Mouse (Mus musculus) thymus, adult 2 months (tissue): ENCODE results near the gene Ccno. TPM values are rescaled to one million over a fixed set of nuclear protein-coding genes. Genes with fewer than 3 reads are reported as not detected.
A peak's percentile ranks its signal among the peaks of the same experiment; 100 is the strongest.

Experiments used
- DNase-seq: peaks from one replicate; pipeline ENCODE4 v3.0.0; 2021
- H3K27ac ChIP-seq: fragments of 200-500 bp; 2 replicates; pipeline ENCODE4 v1.5.1; 2012; ENCODE audit warnings: low read length, control low read depth; ENCODE audit not compliant: control insufficient read depth, insufficient read depth
- H3K27me3 ChIP-seq: fragments of 200-500 bp; 2 replicates; pipeline ENCODE4 v1.6.1; 2012; ENCODE audit warnings: mild to moderate bottlenecking, low read length, moderate library complexity, mixed read lengths; ENCODE audit not compliant: control insufficient read depth, insufficient read depth
- H3K36me3 ChIP-seq: fragments of 200-500 bp; 2 replicates; pipeline ENCODE4 v1.6.1; 2012; ENCODE audit warnings: mild to moderate bottlenecking, low read length, moderate library complexity; ENCODE audit not compliant: control insufficient read depth, insufficient read depth
- H3K4me1 ChIP-seq: fragments of 200-500 bp; replicated peaks from 2 replicates; pipeline ENCODE4 v1.6.1; 2012; ENCODE audit warnings: low read length; ENCODE audit not compliant: control insufficient read depth, insufficient read depth
- H3K4me3 ChIP-seq: fragments of 200-500 bp; 2 replicates; pipeline ENCODE4 v1.5.1; 2012; ENCODE audit warnings: mild to moderate bottlenecking, low read length, control low read depth, moderate library complexity; ENCODE audit not compliant: control insufficient read depth, insufficient read depth
- CTCF ChIP-seq: fragments of 200-500 bp; IDR thresholded peaks from 2 replicates; pipeline ENCODE4 v1.5.1; 2012; ENCODE audit warnings: mild to moderate bottlenecking, control low read depth, low read length, moderate library complexity, borderline replicate concordance; ENCODE audit not compliant: control insufficient read depth, poor library complexity, insufficient read depth; ENCODE audit errors: extremely low read depth
- POLR2A ChIP-seq: fragments of 200-500 bp; IDR thresholded peaks from 2 replicates; pipeline ENCODE4 v1.6.1; 2012; ENCODE audit warnings: mild to moderate bottlenecking, low read length, control low read depth, moderate library complexity; ENCODE audit not compliant: control insufficient read depth, poor library complexity, insufficient read depth; ENCODE audit errors: extremely low read depth
- WGBS: fragments of 180-500 bp; shearing (Covaris S2); methylation state at CpG from one replicate; pipeline ENCODE4 v1.1.7; 2018; 5-methylcytosine and 5-hydroxymethylcytosine counted together
- polyA plus RNA-seq: library from polyadenylated mRNA; depleted of rRNA; stranded (reverse); fragments of >200 nt; gene quantifications from 2 replicates; pipeline ENCODE4 v1.2.3, GENCODE M21; 2012; rRNA removed

Gene Ccno
- polyA plus RNA-seq, 1 experiment = 3.9 TPM

GRCm38 (mm10) chr13:113034950-113035421 lies 47.4 kb downstream of the Ccno start, which contains the start of gene Cdc20b:
TSS of gene Cdc20b (plus strand) at chr13:113035111.
- TF ChIP-seq POLR2A (no peak), CTCF (peak; percentile 60; the same call in 1 of the 2 replicates)
- no peaks in the 10 kb centered on the region for H3K27me3 ChIP-seq
- peak; percentile 81 for DNase-seq
- peak within 1 kb of the TSS; percentile 38 for H3K4me3 ChIP-seq
- H3K27ac ChIP-seq = no peak within 1 kb of the TSS
- no peaks in the 10 kb centered on the region for H3K36me3 ChIP-seq
- H3K4me1 ChIP-seq = peaks cover 21% of the 10 kb centered on the region
- whole genome bisulfite sequencing = under 1% methylated on average over 46 of the region's 46 CpGs

- TF ChIP-seq CTCF (no peak), POLR2A (no peak)
- Histone ChIP-seq H3K27me3 (no peaks in the 10 kb centered on the region), H3K36me3 (no peaks in the 10 kb centered on the region), H3K27ac (no peak overlapping the region), H3K4me3 (no peak overlapping the region), H3K4me1 (peaks cover 19% of the 10 kb centered on the region)
- DNase-seq = peak; percentile 81
- WGBS = 1% methylated on average over 4 of the region's 4 CpGs
Measured at GRCm38 (mm10) chr13:113035852-113036251, 48.2 kb downstream of the Ccno start.

Other genes starting within 250 kb of the Ccno start
- gene Plpp1, start 187.0 kb upstream of the Ccno start, polyA plus RNA-seq = 10.4 and 13.5 TPM in 2 replicates
- 12.6 and 14.5 TPM in 2 replicates for gene Mtrex, start 60.4 kb upstream of the Ccno start, polyA plus RNA-seq
- gene Dhx29, start 60.3 kb upstream of the Ccno start, polyA plus RNA-seq = 4.8 and 5.2 TPM in 2 replicates
- gene Mcidas, start 6.0 kb downstream of the Ccno start, polyA plus RNA-seq = 0.28 and 0.32 TPM in 2 replicates
- 0.47 and 0.48 TPM in 2 replicates for gene Cdc20b, start 47.3 kb downstream of the Ccno start, polyA plus RNA-seq
- 1.3 and 1.9 TPM in 2 replicates for gene Gpx8, start 58.6 kb downstream of the Ccno start, polyA plus RNA-seq
- gene Gzma, start 113.2 kb downstream of the Ccno start, polyA plus RNA-seq = 15.8 and 19.4 TPM in 2 replicates
- 0.58 and 0.73 TPM in 2 replicates for gene Esm1, start 221.9 kb downstream of the Ccno start, polyA plus RNA-seq
- gene Gzmk, start 238.1 kb downstream of the Ccno start, polyA plus RNA-seq = 0.20 TPM in 1 of 2 replicates, not detected in the other